Mouse (Mus musculus) hindbrain, embryonic 12.5 days (tissue): ENCODE data around the gene Pmf1. TPM values are rescaled to one million over a fixed set of nuclear protein-coding genes. Genes with fewer than 3 reads are reported as not detected.
"Not testable (repeated sequence)": the region's sequence is repeated elsewhere in the genome, so short reads cannot be mapped to it uniquely, and the experiment has no call there.

Experiments
- ATAC-seq: fragments of 200-750 bp; cut with Nextera tagmentation; 2 replicates; pipeline ENCODE4 v1.8.0; 2017; ENCODE audit warnings: moderate TSS enrichment; ENCODE audit not compliant: low FRiP score
- H3K27ac ChIP-seq: fragments of 300-500 bp; sonication (generic); 2 replicates; pipeline ENCODE4 v1.5.1; 2016; ENCODE audit warnings: mild to moderate bottlenecking
- H3K27me3 ChIP-seq: fragments of 300-500 bp; sonication (generic); 2 replicates; pipeline ENCODE4 v1.6.1; 2016; ENCODE audit warnings: mild to moderate bottlenecking
- H3K36me3 ChIP-seq: fragments of 300-500 bp; sonication (generic); 2 replicates; pipeline ENCODE4 v1.6.1; 2016; ENCODE audit warnings: mild to moderate bottlenecking
- H3K4me1 ChIP-seq: fragments of 300-500 bp; sonication (generic); 2 replicates; pipeline ENCODE4 v1.6.1; 2016
- H3K4me2 ChIP-seq: fragments of 300-500 bp; sonication (generic); replicated peaks from 2 replicates; pipeline ENCODE4 v1.6.1; 2016; ENCODE audit warnings: mild to moderate bottlenecking
- H3K4me3 ChIP-seq: fragments of 300-500 bp; sonication (generic); 2 replicates; pipeline ENCODE4 v1.5.1; 2016; ENCODE audit warnings: mild to moderate bottlenecking
- H3K9ac ChIP-seq: fragments of 300-500 bp; sonication (generic); 2 replicates; pipeline ENCODE4 v1.6.1; 2016; ENCODE audit warnings: mild to moderate bottlenecking, moderate library complexity
- H3K9me3 ChIP-seq: fragments of 300-500 bp; sonication (generic); replicated peaks from 2 replicates; pipeline ENCODE4 v1.6.1; 2016; ENCODE audit warnings: mild to moderate bottlenecking
- WGBS: fragments of 180-500 bp; shearing (Covaris S2); methylation state at CpG from one replicate; pipeline ENCODE4 v1.1.7; 2016; 5-methylcytosine and 5-hydroxymethylcytosine counted together
- polyA plus RNA-seq: library from polyadenylated mRNA; unstranded; fragments of >200 nt; fragmentation: Nextera tagmentation; extraction: Ambion mirVana; gene quantifications from 2 replicates; pipeline ENCODE4 v1.2.1, GENCODE M21; 2016

Gene Pmf1
- polyA plus RNA-seq, 1 experiment from 2014 or later = 82.3 TPM

GRCm38 (mm10) chr3:88435515-88435914 is 25.4 kb upstream of the Pmf1 start:
- 60% methylated on average over 10 of the region's 10 CpGs for WGBS
- ATAC-seq = no peak
- H3K4me3 ChIP-seq = no peak overlapping the region
- 0 out of 2 replicates have a peak, but pooled peaks cover 4% of the 10 kb centered on the region for H3K27me3 ChIP-seq
- H3K9me3 ChIP-seq = no peaks in the 10 kb centered on the region
- H3K4me2 ChIP-seq = no peak overlapping the region
- H3K27ac ChIP-seq = no peak overlapping the region
- H3K36me3 ChIP-seq = peaks cover 22% of the 10 kb centered on the region
- H3K4me1 ChIP-seq = peaks cover 15% of the 10 kb centered on the region
- no peak overlapping the region for H3K9ac ChIP-seq

GRCm38 (mm10) chr3:88428639-88429038 is 18.5 kb upstream of the Pmf1 start:
- H3K36me3 ChIP-seq, H3K4me1 ChIP-seq, H3K4me3 ChIP-seq, ATAC-seq, H3K9ac ChIP-seq, H3K9me3 ChIP-seq, H3K27me3 ChIP-seq, H3K4me2 ChIP-seq, H3K27ac ChIP-seq: not testable (repeated sequence)
- 74% methylated on average over 8 of the region's 8 CpGs for WGBS

- Histone ChIP-seq H3K27me3 (no peaks in the 10 kb centered on the region), H3K36me3 (no peaks in the 10 kb centered on the region), H3K9ac (no peak overlapping the region), H3K9me3 (no peaks in the 10 kb centered on the region), H3K27ac (no peak overlapping the region), H3K4me2 (no peak overlapping the region), H3K4me3 (no peak overlapping the region), H3K4me1 (peaks cover 18% of the 10 kb centered on the region)
- ATAC-seq = no peak
- WGBS = 84% methylated on average over 4 of the region's 4 CpGs
Measured at GRCm38 (mm10) chr3:88427342-88427905, 17.3 kb upstream of the Pmf1 start.

- H3K27me3 ChIP-seq = no peaks in the 10 kb centered on the region
- H3K4me1 ChIP-seq = peaks cover 28% of the 10 kb centered on the region
- WGBS = 89% methylated on average over 10 of the region's 10 CpGs
- peaks cover 6% of the 10 kb centered on the region for H3K36me3 ChIP-seq
- H3K9ac ChIP-seq = no peak overlapping the region
- H3K9me3 ChIP-seq = no peaks in the 10 kb centered on the region
- no peak overlapping the region for H3K4me2 ChIP-seq
- H3K27ac ChIP-seq = no peak overlapping the region
- no peak overlapping the region for H3K4me3 ChIP-seq
- ATAC-seq = no peak
Measured at GRCm38 (mm10) chr3:88425708-88426420, 15.7 kb upstream of the Pmf1 start.

DNA sequence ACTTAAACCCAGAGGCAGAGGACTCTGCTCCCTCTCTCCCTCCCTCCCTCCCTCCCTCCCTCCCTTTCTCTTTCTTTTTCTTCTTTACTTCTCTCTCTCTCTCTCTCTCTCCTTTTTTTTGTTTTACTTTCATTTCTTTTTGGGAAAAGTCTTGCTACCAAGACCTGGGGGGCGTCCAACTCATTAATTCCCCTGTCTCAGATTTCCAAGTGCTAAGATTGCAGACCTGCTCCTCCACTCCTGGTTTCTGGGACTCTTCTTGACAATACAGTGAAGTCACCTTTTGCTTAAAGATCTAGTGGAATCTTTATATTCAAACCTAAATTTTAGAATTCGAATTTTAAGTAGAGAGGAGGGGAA is 15.2 kb upstream of the Pmf1 start:
- Histone ChIP-seq H3K9ac (no peak overlapping the region), H3K4me3 (peak overlapping the region; percentile 81; the same call in 1 of the 2 replicates), H3K4me2 (peak overlapping the region; percentile 93), H3K36me3 (peaks cover 11% of the 10 kb centered on the region), H3K27ac (no peak overlapping the region), H3K27me3 (no peaks in the 10 kb centered on the region), H3K4me1 (peaks cover 28% of the 10 kb centered on the region), H3K9me3 (no peaks in the 10 kb centered on the region)
- no peak for ATAC-seq
- 10% methylated on average over 2 of the region's 2 CpGs for WGBS

GRCm38 (mm10) chr3:88424605-88425329 is 14.6 kb upstream of the Pmf1 start, which contains the start of gene Slc25a44:
TSS of gene Slc25a44 (minus strand) at chr3:88425139.
- WGBS = under 1% methylated on average over 35 of the region's 35 CpGs
- Histone ChIP-seq H3K4me3 (peak within 1 kb of the TSS; percentile 81), H3K36me3 (peaks cover 17% of the 10 kb centered on the region), H3K4me1 (peaks cover 28% of the 10 kb centered on the region), H3K9ac (peak within 1 kb of the TSS; percentile 84), H3K27ac (peak within 1 kb of the TSS; percentile 77), H3K9me3 (no peaks in the 10 kb centered on the region), H3K27me3 (no peaks in the 10 kb centered on the region), H3K4me2 (peak within 1 kb of the TSS; percentile 93)
- peak; percentile 98 for ATAC-seq

DNA sequence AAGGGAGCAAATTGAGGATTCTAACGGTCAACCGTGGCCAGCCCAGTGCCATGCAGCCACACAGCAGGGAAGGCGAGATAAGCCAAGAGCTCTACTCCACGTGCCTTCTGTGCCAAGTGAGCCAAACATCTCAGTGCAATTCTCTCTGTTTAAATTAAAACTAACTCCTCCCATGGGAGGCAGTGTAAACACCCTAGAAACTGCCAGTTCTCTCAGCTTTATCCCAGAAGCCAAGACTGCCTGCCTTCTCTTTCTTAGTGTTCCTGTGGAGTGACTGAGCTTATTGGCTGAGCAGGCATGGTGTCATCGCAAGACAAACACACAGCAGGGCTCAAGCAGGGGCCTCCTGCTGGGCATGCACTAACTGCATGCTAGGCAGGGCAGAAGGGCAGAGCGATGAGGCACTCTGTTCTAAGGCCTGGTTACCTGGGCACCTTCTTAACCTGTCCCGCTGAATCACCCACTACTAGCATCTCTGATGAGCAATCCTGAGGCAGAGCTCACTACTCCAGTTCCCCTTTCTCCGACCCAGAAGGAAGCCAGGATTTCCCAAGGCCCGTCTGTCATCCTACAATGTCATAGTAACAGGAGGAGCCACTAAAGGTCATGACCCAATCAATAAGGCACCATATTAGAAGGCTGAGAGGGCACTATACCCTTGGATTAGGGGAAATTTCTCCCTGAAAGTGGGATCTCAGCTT is 12.0 kb upstream of the Pmf1 start:
- H3K4me2 ChIP-seq = no peak overlapping the region
- peaks cover 43% of the 10 kb centered on the region for H3K36me3 ChIP-seq
- ATAC-seq = no peak
- WGBS = 26% methylated on average over 9 of the region's 9 CpGs
- H3K27ac ChIP-seq = no peak overlapping the region
- H3K9me3 ChIP-seq = no peaks in the 10 kb centered on the region
- H3K27me3 ChIP-seq = no peaks in the 10 kb centered on the region
- peaks cover 28% of the 10 kb centered on the region for H3K4me1 ChIP-seq
- H3K9ac ChIP-seq = peak overlapping the region; percentile 13; the same call in 1 of the 2 replicates
- no peak overlapping the region for H3K4me3 ChIP-seq

- no peak for ATAC-seq
- Histone ChIP-seq H3K27ac (no peak overlapping the region), H3K9me3 (no peaks in the 10 kb centered on the region), H3K36me3 (peaks cover 52% of the 10 kb centered on the region), H3K4me2 (no peak overlapping the region), H3K9ac (no peak overlapping the region), H3K4me3 (no peak overlapping the region), H3K4me1 (peaks cover 28% of the 10 kb centered on the region), H3K27me3 (no peaks in the 10 kb centered on the region)
- WGBS = 96% methylated on average over 19 of the region's 19 CpGs
Measured at GRCm38 (mm10) chr3:88420771-88421170, 10.6 kb upstream of the Pmf1 start.

DNA sequence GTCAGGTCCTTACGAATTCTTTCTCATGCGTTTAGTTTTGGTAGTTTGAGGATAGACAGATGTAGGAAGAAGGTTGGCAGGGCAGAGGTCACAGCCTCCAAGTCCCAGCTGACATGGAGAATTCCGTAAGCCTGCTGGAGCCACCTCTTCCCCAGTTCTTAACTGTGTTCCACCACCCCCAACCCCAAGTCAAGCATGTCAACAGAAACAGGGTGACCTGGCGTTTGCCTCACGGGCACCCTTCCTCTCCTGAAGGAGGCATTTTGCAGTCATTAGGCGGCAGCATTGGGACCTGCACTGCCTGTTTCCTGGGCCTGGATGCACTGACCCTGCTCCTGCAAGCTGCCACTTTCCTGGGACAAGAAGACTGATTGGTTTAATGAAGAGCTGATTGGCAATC is 7.9 kb upstream of the Pmf1 start:
- H3K27me3 ChIP-seq = no peaks in the 10 kb centered on the region
- no peak overlapping the region for H3K4me2 ChIP-seq
- H3K4me1 ChIP-seq = peaks cover 14% of the 10 kb centered on the region
- no peak overlapping the region for H3K27ac ChIP-seq
- no peak overlapping the region for H3K9ac ChIP-seq
- H3K4me3 ChIP-seq = no peak overlapping the region
- peaks cover 66% of the 10 kb centered on the region for H3K36me3 ChIP-seq
- ATAC-seq = no peak
- no peaks in the 10 kb centered on the region for H3K9me3 ChIP-seq
- 87% methylated on average over 6 of the region's 6 CpGs for WGBS

DNA sequence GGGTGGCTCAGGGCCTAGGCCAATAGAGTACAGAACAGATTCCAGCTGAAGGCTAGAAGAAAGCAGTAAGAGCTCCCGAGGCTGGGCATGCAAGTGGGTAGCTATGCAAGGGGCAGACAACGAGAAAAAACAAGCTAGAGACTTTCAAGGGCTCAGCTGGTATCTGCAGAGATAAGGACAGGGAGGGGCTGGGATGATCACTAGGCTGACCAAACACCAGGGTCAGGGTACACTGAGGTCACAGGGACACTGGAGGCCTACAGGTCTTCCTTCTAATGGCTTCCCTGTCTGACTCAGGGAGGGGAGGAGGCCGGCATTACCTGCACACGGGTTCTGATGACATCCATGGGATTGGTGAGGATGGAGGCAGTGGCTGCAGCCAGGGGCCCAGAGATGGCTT is 5.5 kb upstream of the Pmf1 start:
- no peaks in the 10 kb centered on the region for H3K9me3 ChIP-seq
- no peak overlapping the region for H3K9ac ChIP-seq
- H3K4me2 ChIP-seq = no peak overlapping the region
- no peak for ATAC-seq
- peaks cover 5% of the 10 kb centered on the region for H3K4me1 ChIP-seq
- 79% methylated on average over 4 of the region's 4 CpGs for WGBS
- no peak overlapping the region for H3K27ac ChIP-seq
- no peak overlapping the region for H3K4me3 ChIP-seq
- H3K36me3 ChIP-seq = peaks cover 73% of the 10 kb centered on the region
- H3K27me3 ChIP-seq = no peaks in the 10 kb centered on the region

DNA sequence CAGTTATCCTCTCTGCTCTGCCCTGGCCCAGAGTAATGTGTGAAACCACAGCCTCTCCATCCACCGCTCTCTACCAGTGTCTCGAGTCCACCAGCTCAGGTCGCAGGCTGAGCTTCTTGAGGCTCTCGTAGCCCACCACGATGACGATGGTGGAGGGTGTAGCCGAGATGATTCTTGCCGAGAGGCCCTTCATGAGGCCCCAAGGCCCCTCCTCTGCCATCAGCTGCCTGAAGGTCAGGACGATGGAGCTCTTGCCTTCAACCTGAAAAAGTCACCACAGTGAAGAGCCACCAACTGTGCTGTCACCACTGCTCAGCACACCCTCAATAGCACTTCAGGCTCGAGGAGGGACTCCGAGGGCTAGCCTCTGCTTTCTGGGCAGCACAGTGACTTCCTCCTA is 2.5 kb upstream of the Pmf1 start:
- Histone ChIP-seq H3K27me3 (no peaks in the 10 kb centered on the region), H3K9me3 (no peaks in the 10 kb centered on the region), H3K36me3 (peaks cover 43% of the 10 kb centered on the region), H3K4me2 (no peak overlapping the region), H3K4me1 (peaks cover 22% of the 10 kb centered on the region), H3K9ac (no peak overlapping the region), H3K27ac (no peak overlapping the region), H3K4me3 (no peak overlapping the region)
- no peak for ATAC-seq
- 91% methylated on average over 11 of the region's 11 CpGs for WGBS

DNA sequence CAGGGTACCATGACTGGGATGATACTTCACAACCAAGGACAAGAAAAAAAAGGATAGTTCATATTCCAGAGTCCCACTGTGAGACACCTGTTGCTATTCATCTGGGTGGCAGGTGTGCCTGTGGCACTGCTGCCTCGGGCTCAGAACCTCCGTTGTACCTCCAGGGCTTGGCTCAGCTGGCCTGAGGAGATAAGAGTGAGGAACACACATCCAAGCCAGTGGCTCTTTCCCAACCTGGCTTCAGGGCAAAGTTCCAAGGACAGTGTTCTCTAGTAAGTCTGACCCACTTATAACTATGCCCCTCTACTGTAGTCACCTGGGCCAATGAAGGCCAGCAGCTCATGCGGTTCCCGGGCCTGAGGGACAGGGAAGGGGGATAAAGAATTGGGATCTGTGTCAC is 1.6 kb upstream of the Pmf1 start:
- no peak for ATAC-seq
- no peak overlapping the region for H3K4me3 ChIP-seq
- H3K9me3 ChIP-seq = no peaks in the 10 kb centered on the region
- peaks cover 34% of the 10 kb centered on the region for H3K36me3 ChIP-seq
- 92% methylated on average over 4 of the region's 4 CpGs for WGBS
- no peak overlapping the region for H3K4me2 ChIP-seq
- H3K9ac ChIP-seq = no peak overlapping the region
- H3K27me3 ChIP-seq = no peaks in the 10 kb centered on the region
- H3K4me1 ChIP-seq = peaks cover 22% of the 10 kb centered on the region
- H3K27ac ChIP-seq = no peak overlapping the region
